Mouse (Mus musculus) kidney, embryonic 15.5 days (tissue): Measurements from ENCODE around the gene Gm21969. TPM values are rescaled to one million over a fixed set of nuclear protein-coding genes. Genes with fewer than 3 reads are reported as not detected.

Experiments used
- ATAC-seq: fragments of 200-750 bp; cut with Nextera tagmentation; replicated peaks from 2 replicates; pipeline ENCODE4 v1.8.0; 2017; ENCODE audit warnings: moderate TSS enrichment; ENCODE audit not compliant: low FRiP score
- H3K27ac ChIP-seq: fragments of 300-500 bp; sonication (generic); 2 replicates; pipeline ENCODE4 v1.5.1; 2015; ENCODE audit warnings: mild to moderate bottlenecking, inconsistent platforms
- H3K27me3 ChIP-seq: fragments of 300-500 bp; sonication (generic); 2 replicates; pipeline ENCODE4 v1.6.1; 2015; ENCODE audit warnings: inconsistent platforms
- H3K36me3 ChIP-seq: fragments of 300-500 bp; sonication (generic); 2 replicates; pipeline ENCODE4 v1.6.1; 2015; ENCODE audit warnings: inconsistent platforms
- H3K4me1 ChIP-seq: fragments of 300-500 bp; sonication (generic); 2 replicates; pipeline ENCODE4 v1.6.1; 2015; ENCODE audit warnings: inconsistent platforms
- H3K4me2 ChIP-seq: fragments of 300-500 bp; sonication (generic); 2 replicates; pipeline ENCODE4 v1.6.1; 2015; ENCODE audit warnings: moderate library complexity, mild to moderate bottlenecking, inconsistent platforms
- H3K4me3 ChIP-seq: fragments of 300-500 bp; sonication (generic); replicated peaks from 2 replicates; pipeline ENCODE4 v1.5.1; 2015; ENCODE audit warnings: mild to moderate bottlenecking, inconsistent platforms
- H3K9ac ChIP-seq: fragments of 300-500 bp; sonication (generic); 2 replicates; pipeline ENCODE4 v1.6.1; 2015; ENCODE audit warnings: mild to moderate bottlenecking, inconsistent platforms
- H3K9me3 ChIP-seq: fragments of 300-500 bp; sonication (generic); replicated peaks from 2 replicates; pipeline ENCODE4 v1.6.1; 2016; ENCODE audit warnings: inconsistent platforms
- WGBS: fragments of 180-500 bp; shearing (Covaris S2); methylation state at CpG from one replicate; pipeline ENCODE4 v1.1.7; 2015; ENCODE audit warnings: mixed read lengths; 5-methylcytosine and 5-hydroxymethylcytosine counted together
- polyA plus RNA-seq: library from polyadenylated mRNA; unstranded; fragments of >200 nt; fragmentation: Nextera tagmentation; extraction: Ambion mirVana; gene quantifications from 2 replicates; pipeline ENCODE4 v1.2.1, GENCODE M21; 2015

Gm21969 gene
- polyA plus RNA-seq, 1 experiment from 2014 or later, result not detected

DNA sequence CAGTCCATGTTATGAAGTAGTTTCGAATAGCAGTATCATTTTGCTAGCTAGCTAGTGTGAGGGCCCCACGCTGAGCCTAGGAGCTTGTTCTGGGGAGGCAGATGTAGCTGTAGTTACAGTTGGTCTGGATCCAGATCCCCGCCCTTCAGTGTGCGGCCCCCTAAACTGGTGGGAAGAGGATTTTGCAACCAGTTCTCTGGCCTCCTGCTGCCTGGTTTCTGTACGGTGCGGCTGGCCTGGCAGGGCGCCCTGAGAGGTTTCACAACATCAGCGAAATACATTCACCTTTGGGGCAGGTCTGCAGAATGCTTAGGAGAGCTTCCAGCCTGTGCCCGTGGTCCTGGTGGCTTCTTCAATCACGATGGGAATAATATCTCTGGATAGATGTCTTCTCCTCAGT is 21.7 kb downstream of the Gm21969 start:
- ATAC-seq, result no peak
- Histone ChIP-seq H3K4me1 (peaks cover 33% of the 10 kb centered on the region), H3K27ac (peak overlapping the region; percentile 91), H3K27me3 (no peaks in the 10 kb centered on the region), H3K4me3 (peak overlapping the region; percentile 84), H3K36me3 (no peaks in the 10 kb centered on the region; the same call in 1 of the 2 replicates), H3K9ac (peak overlapping the region; percentile 14; the same call in 1 of the 2 replicates), H3K4me2 (peak overlapping the region; percentile 77), H3K9me3 (no peaks in the 10 kb centered on the region)
- WGBS, result 52% methylated on average over 10 of the region's 10 CpGs

DNA sequence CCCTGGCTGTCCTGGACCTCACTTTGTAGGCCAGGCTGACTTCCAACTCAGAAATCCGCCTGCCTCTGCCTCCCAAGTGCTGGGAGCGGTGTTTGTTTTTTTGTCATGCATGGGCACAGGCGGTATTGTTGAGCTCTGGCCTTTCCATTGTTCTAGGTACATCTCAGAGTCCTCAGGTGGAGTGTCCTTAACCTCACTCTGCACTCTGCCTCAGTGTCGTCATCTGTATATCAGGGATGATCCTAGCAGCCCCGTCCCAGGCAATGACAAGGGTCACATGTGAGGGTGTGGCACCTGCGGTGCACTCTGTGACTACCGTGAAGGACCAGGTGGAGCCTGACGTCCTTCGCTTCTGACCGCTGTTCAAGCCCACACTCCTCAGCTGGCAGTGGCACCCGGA is 24.4 kb downstream of the Gm21969 start:
- no peak for ATAC-seq
- no peaks in the 10 kb centered on the region for H3K27me3 ChIP-seq
- no peak overlapping the region for H3K9ac ChIP-seq
- no peak overlapping the region for H3K4me3 ChIP-seq
- no peak overlapping the region for H3K4me2 ChIP-seq
- H3K4me1 ChIP-seq, result peaks cover 40% of the 10 kb centered on the region
- H3K9me3 ChIP-seq, result no peaks in the 10 kb centered on the region
- 94% methylated on average over 11 of the region's 11 CpGs for WGBS
- no peak overlapping the region for H3K27ac ChIP-seq
- no peaks in the 10 kb centered on the region; the same call in 1 of the 2 replicates for H3K36me3 ChIP-seq

DNA sequence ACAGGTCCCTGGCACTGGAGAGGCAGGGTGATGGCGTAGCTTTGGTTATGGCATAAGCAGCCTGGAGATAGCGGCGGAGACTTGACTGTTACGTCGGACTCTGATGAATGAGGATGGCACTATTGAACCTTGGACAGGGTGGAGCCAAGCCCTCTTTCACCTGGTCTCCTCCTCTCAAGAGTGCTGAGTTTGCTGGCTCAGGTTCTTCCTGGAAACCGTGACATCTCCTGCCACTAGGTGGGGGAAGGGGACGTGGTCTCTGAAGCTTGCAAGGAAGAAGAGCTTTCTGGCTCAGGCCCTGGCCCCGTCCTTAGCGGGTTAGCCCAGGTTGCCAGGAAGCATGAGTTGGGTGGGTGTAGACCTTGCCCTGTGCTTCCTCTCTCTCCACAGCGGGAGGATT is 27.2 kb downstream of the Gm21969 start:
- Histone ChIP-seq H3K4me3 (no peak overlapping the region), H3K4me1 (peaks cover 20% of the 10 kb centered on the region), H3K4me2 (no peak overlapping the region), H3K27ac (no peak overlapping the region), H3K9me3 (no peaks in the 10 kb centered on the region), H3K9ac (no peak overlapping the region), H3K36me3 (peaks cover under 1% of the 10 kb centered on the region), H3K27me3 (no peaks in the 10 kb centered on the region)
- 71% methylated on average over 10 of the region's 10 CpGs for WGBS
- ATAC-seq, result no peak; the same call in 1 of the 2 replicates

DNA sequence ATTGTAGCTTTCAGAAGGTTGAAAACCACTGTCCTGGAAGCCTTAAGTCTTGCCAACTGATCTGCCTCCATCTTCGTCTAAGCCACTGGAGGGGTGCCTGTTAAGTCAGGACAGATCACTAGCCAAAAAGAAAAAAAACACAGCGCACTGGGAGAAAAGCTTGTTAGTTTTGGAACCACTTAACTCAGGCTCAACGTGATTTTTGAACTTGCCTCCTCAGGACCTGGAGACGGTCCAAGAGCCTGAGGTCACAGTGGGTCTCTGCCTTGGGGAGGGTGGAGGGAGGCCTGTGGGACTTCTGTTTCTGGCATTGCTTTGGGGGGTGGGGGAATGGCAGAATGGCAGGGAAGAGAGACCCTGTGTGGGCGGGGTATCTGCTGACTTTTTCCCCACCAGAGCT is 28.2 kb downstream of the Gm21969 start:
- Histone ChIP-seq H3K4me1 (peaks cover 15% of the 10 kb centered on the region), H3K4me2 (no peak overlapping the region), H3K36me3 (peaks cover 10% of the 10 kb centered on the region), H3K9me3 (no peaks in the 10 kb centered on the region), H3K4me3 (no peak overlapping the region), H3K27me3 (no peaks in the 10 kb centered on the region), H3K27ac (no peak overlapping the region), H3K9ac (no peak overlapping the region)
- 54% methylated on average over 5 of the region's 5 CpGs for WGBS
- no peak for ATAC-seq

DNA sequence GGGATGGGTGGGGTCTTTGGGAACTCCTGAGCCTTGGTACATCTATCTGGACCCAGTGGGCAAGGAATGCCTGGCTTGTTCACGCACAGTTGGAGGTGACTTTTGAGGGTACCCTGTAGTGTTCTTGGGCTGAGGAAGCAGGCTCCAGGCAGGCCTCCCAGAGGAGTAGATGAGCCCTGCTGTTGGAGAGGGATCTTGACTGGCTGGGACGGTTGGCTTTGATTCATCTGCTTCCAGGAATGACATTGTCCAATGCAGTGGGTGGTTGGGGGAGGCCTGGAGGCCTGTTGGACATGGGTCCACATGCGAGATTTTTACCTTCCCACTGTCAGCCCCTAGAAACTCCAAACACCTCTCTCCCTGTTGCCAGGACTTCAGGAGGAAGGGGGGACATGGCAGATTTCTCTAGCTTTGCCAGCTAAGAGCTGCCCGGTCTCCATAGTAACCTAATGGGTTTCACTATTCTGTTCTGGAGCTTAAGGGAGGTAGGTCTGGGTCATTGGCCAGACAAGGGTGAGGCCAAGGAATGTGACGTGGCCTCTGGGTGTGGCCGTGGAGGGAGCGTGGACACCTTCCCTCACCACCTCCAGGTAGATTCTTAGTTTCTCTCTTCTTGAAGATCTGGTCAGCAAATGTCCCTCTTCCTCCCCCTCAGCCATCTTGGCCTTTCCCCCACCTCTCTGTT is 28.7 kb downstream of the Gm21969 start:
- peaks cover under 1% of the 10 kb centered on the region; the same call in 1 of the 2 replicates for H3K27me3 ChIP-seq
- ATAC-seq, result no peak
- no peak overlapping the region for H3K27ac ChIP-seq
- no peak overlapping the region for H3K4me3 ChIP-seq
- no peaks in the 10 kb centered on the region for H3K9me3 ChIP-seq
- H3K36me3 ChIP-seq, result peaks cover 11% of the 10 kb centered on the region
- 83% methylated on average over 7 of the region's 7 CpGs for WGBS
- peaks cover 15% of the 10 kb centered on the region for H3K4me1 ChIP-seq
- H3K4me2 ChIP-seq, result no peak overlapping the region
- H3K9ac ChIP-seq, result no peak overlapping the region

DNA sequence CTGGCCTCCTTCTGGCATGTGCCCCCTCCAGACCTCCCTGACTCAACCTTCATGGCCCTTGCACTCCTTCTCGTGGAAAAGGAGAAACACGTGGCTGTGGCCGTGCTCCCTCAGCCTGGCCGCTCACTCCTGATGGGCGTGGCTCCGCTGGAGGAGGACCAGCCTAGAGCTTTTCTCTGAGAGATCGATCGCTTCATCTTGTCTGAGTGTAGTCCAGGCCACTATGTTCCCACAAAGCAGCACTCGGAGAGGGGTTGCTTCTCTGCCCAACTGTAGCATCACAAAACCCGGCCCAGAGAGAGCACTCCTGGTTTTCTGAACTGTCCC is 29.2 kb downstream of the Gm21969 start:
- 80% methylated on average over 10 of the region's 10 CpGs for WGBS
- peaks cover 15% of the 10 kb centered on the region for H3K4me1 ChIP-seq
- H3K4me3 ChIP-seq, result no peak overlapping the region
- ATAC-seq, result no peak
- no peak overlapping the region for H3K27ac ChIP-seq
- no peaks in the 10 kb centered on the region for H3K9me3 ChIP-seq
- H3K36me3 ChIP-seq, result peaks cover 16% of the 10 kb centered on the region
- no peak overlapping the region for H3K4me2 ChIP-seq
- no peak overlapping the region for H3K9ac ChIP-seq
- peaks cover 5% of the 10 kb centered on the region; the same call in 1 of the 2 replicates for H3K27me3 ChIP-seq

DNA sequence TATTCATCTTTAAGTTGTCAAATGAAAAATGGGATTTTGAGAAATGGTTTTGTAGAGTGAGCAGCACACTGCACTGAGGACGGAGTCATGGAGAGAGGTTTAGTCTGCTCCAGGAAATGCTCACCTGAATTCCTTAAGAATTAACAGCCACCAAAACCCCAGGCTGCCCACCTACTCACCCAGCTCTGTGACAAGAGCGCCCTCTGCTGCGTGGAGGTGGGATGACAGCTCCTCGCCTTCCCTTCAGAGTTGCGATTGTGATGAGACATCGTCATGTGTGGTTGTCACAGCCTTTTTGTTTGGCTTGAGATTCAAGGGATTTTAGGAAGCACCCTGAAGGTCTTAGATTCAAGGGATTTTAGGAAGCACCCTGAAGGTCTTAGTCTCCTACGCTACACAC is 33.4 kb downstream of the Gm21969 start:
- Histone ChIP-seq H3K4me1 (peaks cover 41% of the 10 kb centered on the region), H3K27ac (no peak overlapping the region), H3K4me2 (no peak overlapping the region), H3K9me3 (no peaks in the 10 kb centered on the region), H3K9ac (no peak overlapping the region), H3K4me3 (no peak overlapping the region), H3K27me3 (peaks cover 24% of the 10 kb centered on the region; the same call in 1 of the 2 replicates), H3K36me3 (peaks cover 28% of the 10 kb centered on the region)
- WGBS, result 39% methylated on average over 7 of the region's 7 CpGs
- ATAC-seq, result no peak

DNA sequence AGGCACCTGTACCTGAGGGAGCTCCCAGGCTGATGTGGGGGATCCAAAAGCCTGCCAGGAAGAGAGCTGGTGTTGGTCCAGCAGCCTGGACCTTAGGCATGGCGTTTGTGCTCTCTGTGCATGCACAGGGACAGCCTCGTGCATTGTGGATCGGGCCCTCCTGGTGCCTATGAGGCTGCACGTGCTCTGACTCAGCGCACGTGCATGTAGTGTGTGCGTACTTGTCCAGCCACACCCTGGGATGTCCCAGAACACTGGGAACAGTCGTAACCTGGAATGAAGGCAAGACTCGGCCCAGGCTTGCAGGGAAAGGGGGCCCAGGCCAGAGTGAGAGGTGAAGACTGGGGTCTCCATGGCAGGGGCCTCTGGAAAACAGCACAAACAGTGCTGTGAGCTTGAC is 34.9 kb downstream of the Gm21969 start:
- ATAC-seq, result no peak
- peaks cover 39% of the 10 kb centered on the region for H3K27me3 ChIP-seq
- H3K4me1 ChIP-seq, result peaks cover 49% of the 10 kb centered on the region
- no peak overlapping the region for H3K9ac ChIP-seq
- H3K27ac ChIP-seq, result no peak overlapping the region
- no peak overlapping the region for H3K4me3 ChIP-seq
- no peak overlapping the region for H3K4me2 ChIP-seq
- no peaks in the 10 kb centered on the region for H3K9me3 ChIP-seq
- 85% methylated on average over 9 of the region's 9 CpGs for WGBS
- peaks cover 31% of the 10 kb centered on the region for H3K36me3 ChIP-seq

DNA sequence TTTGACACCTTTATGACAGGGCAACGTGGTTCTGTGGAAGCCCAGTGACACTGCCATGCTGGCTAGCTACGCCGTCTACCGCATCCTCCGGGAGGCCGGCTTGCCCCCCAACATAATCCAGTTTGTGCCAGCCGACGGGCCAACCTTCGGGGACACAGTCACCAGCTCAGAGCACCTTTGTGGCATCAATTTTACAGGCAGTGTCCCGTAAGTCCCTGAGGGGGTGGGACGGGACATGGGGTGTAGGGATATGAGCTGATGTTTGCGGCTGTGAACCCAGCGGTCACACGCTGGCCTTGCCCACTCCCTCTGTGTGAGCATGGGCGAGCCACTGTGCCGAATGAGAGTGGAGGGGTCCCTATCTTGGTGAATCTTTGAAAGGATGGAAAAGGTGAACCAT is 35.4 kb downstream of the Gm21969 start:
- Histone ChIP-seq H3K4me3 (no peak overlapping the region), H3K27me3 (peaks cover 44% of the 10 kb centered on the region), H3K36me3 (peaks cover 35% of the 10 kb centered on the region), H3K9ac (no peak overlapping the region), H3K4me2 (no peak overlapping the region), H3K9me3 (no peaks in the 10 kb centered on the region), H3K27ac (no peak overlapping the region), H3K4me1 (peaks cover 49% of the 10 kb centered on the region)
- 74% methylated on average over 16 of the region's 16 CpGs for WGBS
- no peak for ATAC-seq

DNA sequence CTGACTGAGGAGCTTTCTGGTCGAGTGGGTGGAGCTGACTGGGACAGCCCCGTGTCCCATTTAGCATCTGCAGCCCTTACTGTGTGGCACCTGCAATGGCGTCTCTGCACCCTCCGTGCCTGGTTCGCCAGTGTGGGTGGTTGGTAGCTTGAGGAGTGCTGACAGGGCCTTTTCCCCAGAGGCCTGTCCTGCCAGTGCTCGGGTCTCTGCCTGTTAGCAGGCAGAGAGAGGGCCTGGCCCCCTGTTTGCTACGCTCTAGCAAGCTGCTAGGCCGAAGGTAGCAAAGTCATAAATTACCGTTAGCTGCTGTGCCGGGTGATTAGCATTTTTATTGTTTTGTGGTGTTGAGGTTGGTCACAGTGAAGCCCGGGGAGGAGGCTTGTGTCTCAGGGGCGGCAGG is 36.8 kb downstream of the Gm21969 start:
- Histone ChIP-seq H3K4me1 (peaks cover 49% of the 10 kb centered on the region), H3K4me2 (peak overlapping the region; percentile 25), H3K9me3 (no peaks in the 10 kb centered on the region), H3K9ac (no peak overlapping the region), H3K27ac (peak overlapping the region; percentile 63), H3K36me3 (peaks cover 46% of the 10 kb centered on the region), H3K4me3 (no peak overlapping the region), H3K27me3 (peaks cover 49% of the 10 kb centered on the region)
- ATAC-seq, result peak; percentile 57
- WGBS, result 6% methylated on average over 12 of the region's 12 CpGs

DNA sequence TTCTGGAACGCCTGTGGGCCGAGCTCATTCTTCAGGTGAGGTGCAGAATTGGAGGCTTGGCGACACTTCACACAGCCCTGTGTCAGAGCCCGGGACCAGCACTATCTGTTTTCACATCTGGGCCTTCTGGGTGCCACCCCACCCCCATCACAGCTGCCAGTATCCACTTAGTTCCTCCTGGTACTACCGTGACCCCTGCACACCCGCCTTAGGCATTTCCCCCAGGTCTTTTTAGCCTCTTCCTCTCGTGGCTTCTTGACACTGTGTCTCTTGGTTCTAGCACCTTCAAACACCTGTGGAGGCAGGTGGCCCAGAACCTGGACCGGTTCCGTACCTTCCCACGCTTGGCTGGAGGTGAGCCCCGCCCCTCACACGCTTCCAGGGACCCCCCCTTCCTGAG is 37.3 kb downstream of the Gm21969 start:
- H3K9ac ChIP-seq, result no peak overlapping the region
- no peaks in the 10 kb centered on the region for H3K9me3 ChIP-seq
- H3K36me3 ChIP-seq, result peaks cover 48% of the 10 kb centered on the region
- ATAC-seq, result no peak
- peak overlapping the region; percentile 29; the same call in 1 of the 2 replicates for H3K27ac ChIP-seq
- no peak overlapping the region for H3K4me3 ChIP-seq
- peak overlapping the region; percentile 10; the same call in 1 of the 2 replicates for H3K4me2 ChIP-seq
- H3K4me1 ChIP-seq, result peaks cover 49% of the 10 kb centered on the region
- WGBS, result 23% methylated on average over 12 of the region's 12 CpGs
- peaks cover 49% of the 10 kb centered on the region for H3K27me3 ChIP-seq

DNA sequence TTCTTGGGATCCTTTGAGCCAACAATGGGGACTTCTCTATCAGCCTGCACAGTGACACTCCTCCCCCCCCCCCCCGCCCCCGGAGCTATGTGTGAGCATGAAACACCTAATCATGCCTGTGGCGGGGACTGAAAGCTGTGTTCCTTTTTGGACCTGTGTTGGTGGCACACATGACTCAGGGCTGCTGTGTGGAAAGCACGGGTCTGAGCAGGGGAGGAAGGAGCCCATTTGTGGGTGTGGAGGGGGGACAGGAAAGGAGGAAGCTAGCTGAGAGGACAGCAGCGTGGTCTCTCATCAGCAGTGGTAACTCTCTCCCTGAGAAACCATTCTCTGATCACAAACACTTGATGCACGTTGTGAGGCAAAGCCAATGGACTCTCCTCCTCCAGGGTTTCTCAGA is 37.8 kb downstream of the Gm21969 start:
- Histone ChIP-seq H3K9me3 (no peaks in the 10 kb centered on the region), H3K27ac (no peak overlapping the region), H3K36me3 (peaks cover 48% of the 10 kb centered on the region), H3K4me2 (no peak overlapping the region), H3K27me3 (peaks cover 49% of the 10 kb centered on the region), H3K4me3 (no peak overlapping the region), H3K9ac (no peak overlapping the region), H3K4me1 (peaks cover 49% of the 10 kb centered on the region)
- ATAC-seq, result no peak
- WGBS, result 32% methylated on average over 6 of the region's 6 CpGs
